In genomic region chr2:156814893-156815292, GRCm38 (mm10) we compare ENCODE assay signal across 12 mouse cellular contexts. TPM values are rescaled to one million over a fixed set of nuclear protein-coding genes. Genes with fewer than 3 reads are reported as not detected.
DNase-seq lines count a peak whose midpoint lies in the region; ATAC-seq lines count a peak whose summit lies in the region.
"Had no signal": no experiment of that assay in that cellular context is flagged by ENCODE, and none has a peak within 500 bp of the region (broad histone marks: within the 10 kb centered on the region; RNA-seq: fewer than 3 reads in every experiment).

No protein-coding gene starts in this region.

- no peaks in the 10 kb centered on the region for H3K27me3 ChIP-seq in heart, embryonic 14.5 days (ENCODE audit: control insufficient read depth, insufficient read depth, low read length)
- H3K27me3 ChIP-seq in lung, embryonic 15.5 days, result no peaks in the 10 kb centered on the region
- H3K27me3 ChIP-seq in embryonic facial prominence, embryonic 14.5 days (replicated peaks; ENCODE audit: control insufficient read depth, insufficient read depth, low read length), result no peaks in the 10 kb centered on the region
- H3K27me3 ChIP-seq in neural tube, embryonic 13.5 days, result peaks cover 20% of the 10 kb centered on the region; the same call in 1 of the 2 replicates

- peaks cover 9 to 19% of the 10 kb centered on the region in 2 experiments for H3K4me1 ChIP-seq in heart, embryonic 14.5 days (ENCODE audit: control insufficient read depth in 2 of 2, insufficient read depth in 2 of 2, low read length in 2 of 2)
- H3K4me1 ChIP-seq in lung, embryonic 15.5 days, result peaks cover 28% of the 10 kb centered on the region; the same call in 1 of the 2 replicates
- H3K4me1 ChIP-seq in embryonic facial prominence, embryonic 14.5 days (ENCODE audit: control insufficient read depth, insufficient read depth, low read length), result 0 out of 2 replicates have a peak, but pooled peaks cover 3% of the 10 kb centered on the region
- peaks cover 25% of the 10 kb centered on the region for H3K4me1 ChIP-seq in neural tube, embryonic 13.5 days (replicated peaks)

- H3K9me3 ChIP-seq in heart, embryonic 14.5 days (ENCODE audit: control insufficient read depth, low read length), result no peaks in the 10 kb centered on the region
- H3K9me3 ChIP-seq in lung, embryonic 15.5 days, result no peaks in the 10 kb centered on the region
- no peaks in the 10 kb centered on the region for H3K9me3 ChIP-seq in embryonic facial prominence, embryonic 14.5 days (ENCODE audit: control insufficient read depth, low read length)
- H3K9me3 ChIP-seq in neural tube, embryonic 13.5 days, result no peaks in the 10 kb centered on the region

- no peak overlapping the region for H3K9ac ChIP-seq in heart, embryonic 14.5 days (ENCODE audit: low read length)
- no peak overlapping the region for H3K9ac ChIP-seq in lung, embryonic 15.5 days
- no peak overlapping the region for H3K9ac ChIP-seq in embryonic facial prominence, embryonic 14.5 days (ENCODE audit: low read depth, low read length)
- no peak overlapping the region for H3K9ac ChIP-seq in neural tube, embryonic 13.5 days

- no peak for DNase-seq in heart, adult 9 months (ENCODE audit: low spot score in 2 of 2)
- DNase-seq in lung, postnatal 25 days (ENCODE audit: low spot score), result no peak
- DNase-seq in embryonic facial prominence, embryonic 14.5 days (ENCODE audit: low spot score), result no peak
- DNase-seq in urinary bladder, postnatal 10 days (ENCODE audit: low spot score), result no peak
- DNase-seq: adrenal gland, postnatal 25 days; cerebellum, adult 11-12 months; lung, adult 18-20 months had no signal

- WGBS in heart, embryonic 14.5 days, result 37% methylated on average over 5 of the region's 5 CpGs
- 12% methylated on average over 5 of the region's 5 CpGs for WGBS in lung, embryonic 15.5 days
- WGBS in embryonic facial prominence, embryonic 14.5 days, result 26% methylated on average over 5 of the region's 5 CpGs
- whole genome bisulfite sequencing in neural tube, embryonic 13.5 days, result 20% methylated on average over 5 of the region's 5 CpGs

- peak overlapping the region; percentile 53 to 74 for H3K27ac ChIP-seq in heart, embryonic 14.5 days (replicated peaks in 1 of 2; ENCODE audit: control insufficient read depth in 1 of 2, insufficient read depth in 1 of 2, low read depth in 2 of 2, low read length in 2 of 2)
- peak overlapping the region; percentile 85 for H3K27ac ChIP-seq in lung, embryonic 15.5 days
- 0 out of 2 replicates have a peak overlapping the region, but pooled peaks have one; percentile 1 for H3K27ac ChIP-seq in embryonic facial prominence, embryonic 14.5 days (replicated peaks; ENCODE audit: low read depth, low read length)
- peak overlapping the region; percentile 59 for H3K27ac ChIP-seq in neural tube, embryonic 13.5 days (replicated peaks)

- ATAC-seq in heart, embryonic 14.5 days (ENCODE audit: insufficient number of reproducible peaks, insufficient read depth, low FRiP score, low read depth), result no peak
- peak; percentile 58; the same call in 1 of the 2 replicates for ATAC-seq in lung, embryonic 15.5 days (ENCODE audit: borderline replicate concordance, extremely low read depth, low FRiP score, low TSS enrichment)
- ATAC-seq in embryonic facial prominence, embryonic 14.5 days (ENCODE audit: low read depth), result no peak
- ATAC-seq in neural tube, embryonic 13.5 days (ENCODE audit: low read depth), result 0 out of 2 replicates have a peak, but pooled peaks have one; percentile 23
- no peak for ATAC-seq in megakaryocyte, adult 5-6 weeks (ENCODE audit: poor library complexity, severe bottlenecking)

- H3K36me3 ChIP-seq in heart, embryonic 14.5 days (ENCODE audit: control insufficient read depth, insufficient read depth, low read length), result no peaks in the 10 kb centered on the region
- H3K36me3 ChIP-seq in lung, embryonic 15.5 days, result no peaks in the 10 kb centered on the region
- H3K36me3 ChIP-seq in embryonic facial prominence, embryonic 14.5 days (ENCODE audit: control insufficient read depth, insufficient read depth, low read length), result no peaks in the 10 kb centered on the region
- no peaks in the 10 kb centered on the region for H3K36me3 ChIP-seq in neural tube, embryonic 13.5 days

- H3K4me3 ChIP-seq in heart, embryonic 14.5 days (ENCODE audit: control insufficient read depth in 1 of 2, insufficient read depth in 1 of 2, low read depth in 1 of 2, low read length in 2 of 2), result no peak overlapping the region
- H3K4me3 ChIP-seq in lung, embryonic 15.5 days, result no peak overlapping the region
- H3K4me3 ChIP-seq in embryonic facial prominence, embryonic 14.5 days (ENCODE audit: low read depth, low read length), result no peak overlapping the region
- H3K4me3 ChIP-seq in neural tube, embryonic 13.5 days, result no peak overlapping the region
- H3K4me3 ChIP-seq: myocyte had no signal

- no peak overlapping the region for H3K4me2 ChIP-seq in heart, embryonic 14.5 days (ENCODE audit: low read length)
- H3K4me2 ChIP-seq in lung, embryonic 15.5 days, result no peak overlapping the region
- H3K4me2 ChIP-seq in embryonic facial prominence, embryonic 14.5 days (ENCODE audit: low read depth, low read length), result no peak overlapping the region
- no peak overlapping the region for H3K4me2 ChIP-seq in neural tube, embryonic 13.5 days

RNA-seq across cellular contexts. Expression of gene Tgif2, which starts 24.9 kb away (rescaled TPM):
- polyA plus RNA-seq in heart, embryonic 14.5 days (2014; fragmentation: Nextera tagmentation; extraction: Ambion mirVana), result 34.0 and 36.2 TPM in 2 replicates
- polyA plus RNA-seq in lung, embryonic 15.5 days (2015; fragmentation: Nextera tagmentation; extraction: Ambion mirVana), result 55.7 and 56.1 TPM in 2 replicates
- 44.3 and 56.5 TPM in 2 replicates for polyA plus RNA-seq in embryonic facial prominence, embryonic 14.5 days (2014; fragmentation: Nextera tagmentation; extraction: Ambion mirVana)
- polyA plus RNA-seq in neural tube, embryonic 13.5 days (2015; fragmentation: Nextera tagmentation; extraction: Ambion mirVana), result 24.1 and 31.1 TPM in 2 replicates
- total RNA-seq in megakaryocyte, adult 5-6 weeks (2015), result 0.36 and 0.38 TPM in 2 replicates
- 0.73 TPM in 1 of 2 replicates, not detected in the other for total RNA-seq in megakaryocyte, adult 5-6 weeks (2017)

RNA-seq across cellular contexts. Expression of gene Myl9, which starts 39.7 kb away (rescaled TPM):
- 2,013 and 2,167 TPM in 2 replicates for polyA plus RNA-seq in heart, embryonic 14.5 days (2014; fragmentation: Nextera tagmentation; extraction: Ambion mirVana)
- 443 and 454 TPM in 2 replicates for polyA plus RNA-seq in lung, embryonic 15.5 days (2015; fragmentation: Nextera tagmentation; extraction: Ambion mirVana)
- polyA plus RNA-seq in embryonic facial prominence, embryonic 14.5 days (2014; fragmentation: Nextera tagmentation; extraction: Ambion mirVana), result 285 and 310 TPM in 2 replicates
- 55.2 and 56.0 TPM in 2 replicates for polyA plus RNA-seq in neural tube, embryonic 13.5 days (2015; fragmentation: Nextera tagmentation; extraction: Ambion mirVana)
- total RNA-seq in megakaryocyte, adult 5-6 weeks (2015), result not detected in 2 replicates
- total RNA-seq in megakaryocyte, adult 5-6 weeks (2017), result not detected in 2 replicates

RNA-seq across cellular contexts. Expression of gene 4930518I15Rik, which starts 42.9 kb away (rescaled TPM):
- polyA plus RNA-seq in heart, embryonic 14.5 days (2014; fragmentation: Nextera tagmentation; extraction: Ambion mirVana), result 3.9 and 6.2 TPM in 2 replicates
- 6.0 and 7.5 TPM in 2 replicates for polyA plus RNA-seq in lung, embryonic 15.5 days (2015; fragmentation: Nextera tagmentation; extraction: Ambion mirVana)
- polyA plus RNA-seq in embryonic facial prominence, embryonic 14.5 days (2014; fragmentation: Nextera tagmentation; extraction: Ambion mirVana), result 3.2 and 3.6 TPM in 2 replicates
- polyA plus RNA-seq in neural tube, embryonic 13.5 days (2015; fragmentation: Nextera tagmentation; extraction: Ambion mirVana), result 8.3 and 10.4 TPM in 2 replicates
- 1.4 and 2.4 TPM in 2 replicates for total RNA-seq in megakaryocyte, adult 5-6 weeks (2015)
- 1.5 and 1.9 TPM in 2 replicates for total RNA-seq in megakaryocyte, adult 5-6 weeks (2017)

RNA-seq across cellular contexts. Expression of gene Rab5if, which starts 48.0 kb away (rescaled TPM):
- 189 and 194 TPM in 2 replicates for polyA plus RNA-seq in heart, embryonic 14.5 days (2014; fragmentation: Nextera tagmentation; extraction: Ambion mirVana)
- 186 and 190 TPM in 2 replicates for polyA plus RNA-seq in lung, embryonic 15.5 days (2015; fragmentation: Nextera tagmentation; extraction: Ambion mirVana)
- 172 and 181 TPM in 2 replicates for polyA plus RNA-seq in embryonic facial prominence, embryonic 14.5 days (2014; fragmentation: Nextera tagmentation; extraction: Ambion mirVana)
- polyA plus RNA-seq in neural tube, embryonic 13.5 days (2015; fragmentation: Nextera tagmentation; extraction: Ambion mirVana), result 161 and 167 TPM in 2 replicates
- total RNA-seq in megakaryocyte, adult 5-6 weeks (2015), result 356 and 374 TPM in 2 replicates
- total RNA-seq in megakaryocyte, adult 5-6 weeks (2017), result 194 and 199 TPM in 2 replicates

Comparison
In these comparisons a context has a peak if more than half of its experiments do, and no peak if none do; other contexts are left out.
1. ATAC-seq: peak in lung, embryonic 15.5 days (single experiment) and neural tube, embryonic 13.5 days (single experiment); none in heart, embryonic 14.5 days (single experiment), embryonic facial prominence, embryonic 14.5 days (single experiment) and megakaryocyte, adult 5-6 weeks (single experiment).
2. H3K27ac ChIP-seq: peak in every context shown above with its lines; median percentile 85 in lung, embryonic 15.5 days; 64 in heart, embryonic 14.5 days; 59 in neural tube, embryonic 13.5 days; 1 in embryonic facial prominence, embryonic 14.5 days.